Mouse (Mus musculus): ENCODE measurements around the gene Nagpa.

- no peak for TF ChIP-seq CTCF (IDR thresholded peaks at IDR 0.05)
- TF ChIP-seq POLR2A (IDR thresholded peaks at IDR 0.05; ENCODE audit: insufficient read depth, low read depth, low read length), result no peak
- no peak for TF ChIP-seq EP300 (IDR thresholded peaks at IDR 0.05; ENCODE audit: insufficient read depth, low read depth, low read length)
These were observed 35.8 kb downstream of the Nagpa start for GRCm38 (mm10) chr16:5168038-5168437.

Data from heart, adult 2 months (tissue).